Mouse (Mus musculus): ENCODE measurements around the gene Ccl5. TPM values are rescaled to one million over a fixed set of nuclear protein-coding genes. Genes with fewer than 3 reads are reported as not detected.

Gene Ccl5
- polyA plus RNA-seq (2012; rRNA removed) = 0.29 and 0.35 TPM in 2 replicates

GRCm38 (mm10) chr11:83530360-83530759 lies at the start of gene Ccl5:
Gene Ccl5, minus strand, starts transcription at chr11:83530518.

GRCm38 (mm10) chr11:83578186-83578760 lies 48.0 kb upstream of the Ccl5 start, which contains the start of gene Ccl9:
Gene Ccl9, minus strand, starts transcription at chr11:83578636.

GRCm38 (mm10) chr11:83522075-83522474 lies 8.2 kb downstream of the Ccl5 start, which contains the start of gene Heatr9:
Gene Heatr9, minus strand, starts transcription at chr11:83522175.

Other genes with a start within 250 kb of the Ccl5 start
- gene Slfn14, start 243.8 kb downstream of the Ccl5 start, polyA plus RNA-seq (2012; rRNA removed) = 15.2 and 18.5 TPM in 2 replicates
- 10.8 and 13.3 TPM in 2 replicates for gene Ap2b1, start 231.5 kb downstream of the Ccl5 start, polyA plus RNA-seq (2012; rRNA removed)
- gene Pex12, start 227.9 kb downstream of the Ccl5 start, polyA plus RNA-seq (2012; rRNA removed) = 3.1 and 3.7 TPM in 2 replicates
- gene Rasl10b, start 121.4 kb downstream of the Ccl5 start, polyA plus RNA-seq (2012; rRNA removed) = 0.30 and 0.31 TPM in 2 replicates
- 0.01 TPM in 1 of 2 replicates, not detected in the other for gene Gas2l2, start 101.1 kb downstream of the Ccl5 start, polyA plus RNA-seq (2012; rRNA removed)
- gene 1700020L24Rik, start 92.8 kb downstream of the Ccl5 start, polyA plus RNA-seq (2012; rRNA removed) = 1.6 and 2.5 TPM in 2 replicates
- gene Mmp28, start 67.4 kb downstream of the Ccl5 start, polyA plus RNA-seq (2012; rRNA removed) = 0.24 and 0.29 TPM in 2 replicates
- 44.5 and 48.8 TPM in 2 replicates for gene Taf15, start 57.4 kb downstream of the Ccl5 start, polyA plus RNA-seq (2012; rRNA removed)
- not detected in 2 replicates for gene Heatr9, start 8.3 kb downstream of the Ccl5 start, polyA plus RNA-seq (2012; rRNA removed)
- gene Ccl9, start 48.1 kb upstream of the Ccl5 start, polyA plus RNA-seq (2012; rRNA removed) = 8.0 and 10.2 TPM in 2 replicates
- gene Ccl6, start 62.6 kb upstream of the Ccl5 start, polyA plus RNA-seq (2012; rRNA removed) = 2.4 and 3.8 TPM in 2 replicates
- gene Rpl9-ps1, start 115.1 kb upstream of the Ccl5 start, polyA plus RNA-seq (2012; rRNA removed) = not detected in 2 replicates
- gene Ccl3, start 118.8 kb upstream of the Ccl5 start, polyA plus RNA-seq (2012; rRNA removed) = 0.66 and 1.0 TPM in 2 replicates
- 0.31 and 0.66 TPM in 2 replicates for gene Ccl4, start 132.1 kb upstream of the Ccl5 start, polyA plus RNA-seq (2012; rRNA removed)
- gene Wfdc17, start 173.5 kb upstream of the Ccl5 start, polyA plus RNA-seq (2012; rRNA removed) = 6.2 and 8.7 TPM in 2 replicates
- 0.11 TPM in 1 of 2 replicates, not detected in the other for gene Wfdc18, start 178.5 kb upstream of the Ccl5 start, polyA plus RNA-seq (2012; rRNA removed)
- 4.8 and 7.4 TPM in 2 replicates for gene Wfdc21, start 216.4 kb upstream of the Ccl5 start, polyA plus RNA-seq (2012; rRNA removed)
- 3.8 and 4.4 TPM in 2 replicates for gene Heatr6, start 223.2 kb upstream of the Ccl5 start, polyA plus RNA-seq (2012; rRNA removed)